Mouse (Mus musculus) brain, embryonic 14.5 days (tissue): Measurements from ENCODE around the gene Trmt1.

Experiments
- CTCF ChIP-seq: fragments of 200-500 bp; IDR thresholded peaks from 2 replicates; pipeline ENCODE4 v1.5.1; 2012; ENCODE audit warnings: inconsistent platforms, mild to moderate bottlenecking, moderate library complexity, borderline replicate concordance; ENCODE audit not compliant: insufficient read depth, insufficient read length; ENCODE audit errors: extremely low read depth
- POLR2A ChIP-seq: fragments of 200-500 bp; IDR thresholded peaks from 2 replicates; pipeline ENCODE4 v1.6.1; 2012; ENCODE audit warnings: mild to moderate bottlenecking, inconsistent platforms, borderline replicate concordance; ENCODE audit not compliant: poor library complexity, insufficient read depth, insufficient read length, severe bottlenecking; ENCODE audit errors: extremely low read depth

- TF ChIP-seq POLR2A (no peak), CTCF (peak; percentile 97)
Measured at GRCm38 (mm10) chr8:84737608-84738007, 51.5 kb downstream of the Trmt1 start.
